Mouse (Mus musculus): ENCODE measurements around the gene Olfr228.
"Not testable (repeated sequence)": the region's sequence is repeated elsewhere in the genome, so short reads cannot be mapped to it uniquely, and the experiment has no call there.

DNA sequence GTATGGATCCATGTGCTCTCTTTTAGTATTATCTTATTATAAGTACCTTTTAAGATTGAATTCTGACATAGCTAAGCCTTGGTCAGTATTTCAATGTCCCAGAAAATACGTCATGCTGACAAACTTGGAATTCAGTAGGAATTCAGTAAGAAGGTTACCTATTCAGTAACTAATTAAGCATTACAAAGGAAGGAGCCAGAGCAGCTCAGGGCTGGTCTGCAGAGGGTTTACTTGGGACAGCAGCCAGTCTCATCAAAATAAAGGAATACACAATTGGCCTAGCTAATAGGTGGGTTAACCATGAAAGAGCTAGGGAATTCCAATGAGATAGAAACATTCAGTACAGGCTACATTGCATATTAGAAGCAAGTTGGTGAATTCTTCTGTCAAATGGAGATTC lies 45.1 kb downstream of the Olfr228 start:
- TF ChIP-seq CTCF (IDR thresholded peaks at IDR 0.05; ENCODE audit: insufficient read depth, low read length); POLR2A (IDR thresholded peaks at IDR 0.05; ENCODE audit: borderline replicate concordance, extremely low read depth, low read depth, low read length): not testable (repeated sequence)

Measured in lung, adult 2 months (tissue).